Comparison of ENCODE assay signal across 18 mouse cellular contexts in genomic region chr9:94958382-94958781, GRCm38 (mm10).
DNase-seq lines count a peak whose midpoint lies in the region; ATAC-seq and TF ChIP-seq lines count a peak whose summit lies in the region.
"Had no signal": no experiment of that assay in that cellular context is flagged by ENCODE, and none has a peak within 500 bp of the region (broad histone marks: within the 10 kb centered on the region; RNA-seq: fewer than 3 reads in every experiment).

No protein-coding gene starts in this region.

- DNase-seq in forebrain, postnatal 0 days = no peak
- peak; percentile 37 to 81 for DNase-seq in left cerebral cortex, postnatal 25 days (ENCODE audit: low spot score in 2 of 2)
- no peak for DNase-seq in left cerebral cortex, postnatal 4 days
- peak; percentile 91 for DNase-seq in brain, adult 2 months (ENCODE audit: low read depth, low spot score)
- peak; percentile 57 for DNase-seq in right cerebral cortex, postnatal 25 days
- DNase-seq in kidney, adult 2 months = no peak
- DNase-seq: cerebellum, adult 9-10 months; gastrocnemius, postnatal 25 days; heart, postnatal 10 days; kidney, postnatal 4 days; lung, adult 18-20 months had no signal

- intact Hi-C loops in left cerebral cortex, postnatal 25 days (cut with DNase I) = no loop called here
- intact Hi-C loops in left cerebral cortex, postnatal 4 days (cut with DNase I) = no loop called here

- TF ChIP-seq POLR2A in kidney, adult 2 months (IDR thresholded peaks at IDR 0.05; ENCODE audit: low read depth, low read length) = no peak

- H3K36me3 ChIP-seq in forebrain, embryonic 16.5 days (ENCODE audit: control insufficient read depth, insufficient read depth) = no peaks in the 10 kb centered on the region
- H3K36me3 ChIP-seq in forebrain, postnatal 0 days (ENCODE audit: insufficient read depth) = no peaks in the 10 kb centered on the region
- no peaks in the 10 kb centered on the region for H3K36me3 ChIP-seq in kidney, adult 2 months (ENCODE audit: control insufficient read depth, insufficient read depth, low read length)
- H3K36me3 ChIP-seq: forebrain, embryonic 15.5 days; hindbrain, embryonic 15.5 days; limb, embryonic 15.5 days; midbrain, embryonic 12.5 days had no signal

- 0 out of 2 replicates have a peak, but pooled peaks have one; percentile 36 for ATAC-seq in forebrain, embryonic 16.5 days
- ATAC-seq in forebrain, postnatal 0 days = no peak
- ATAC-seq: forebrain, embryonic 15.5 days; intestine, postnatal 0 days had no signal

- no peak for TF ChIP-seq CTCF in forebrain, postnatal 0 days (IDR thresholded peaks at IDR 0.05; ENCODE audit: low read depth)
- TF ChIP-seq CTCF in kidney, adult 2 months (conservative IDR thresholded peaks at IDR 0.05; ENCODE audit: insufficient read depth, insufficient read length, low read depth, low read length) = no peak

- H3K4me3 ChIP-seq in forebrain, embryonic 16.5 days (replicated peaks; ENCODE audit: low read length) = no peak overlapping the region
- H3K4me3 ChIP-seq in forebrain, postnatal 0 days (ENCODE audit: low read depth, low read length) = no peak overlapping the region
- no peak overlapping the region for H3K4me3 ChIP-seq in kidney, adult 2 months (ENCODE audit: insufficient read depth, low read depth, low read length)
- H3K4me3 ChIP-seq: forebrain, embryonic 15.5 days; hindbrain, embryonic 15.5 days; limb, embryonic 15.5 days; midbrain, embryonic 12.5 days had no signal

- H3K9ac ChIP-seq in forebrain, embryonic 16.5 days (replicated peaks; ENCODE audit: low read depth, low read length) = no peak overlapping the region
- no peak overlapping the region for H3K9ac ChIP-seq in forebrain, postnatal 0 days
- H3K9ac ChIP-seq: forebrain, embryonic 15.5 days; hindbrain, embryonic 15.5 days; limb, embryonic 15.5 days; midbrain, embryonic 12.5 days had no signal

- H3K4me1 ChIP-seq in forebrain, embryonic 16.5 days (replicated peaks; ENCODE audit: control insufficient read depth, insufficient read depth, low read length) = no peaks in the 10 kb centered on the region
- no peaks in the 10 kb centered on the region for H3K4me1 ChIP-seq in forebrain, postnatal 0 days (ENCODE audit: insufficient read depth)
- H3K4me1 ChIP-seq in kidney, adult 2 months (ENCODE audit: control insufficient read depth, insufficient read depth, low read length) = no peaks in the 10 kb centered on the region
- H3K4me1 ChIP-seq: forebrain, embryonic 15.5 days; hindbrain, embryonic 15.5 days; limb, embryonic 15.5 days had no signal

- H3K9me3 ChIP-seq in forebrain, embryonic 16.5 days (ENCODE audit: control insufficient read depth, low read length) = no peaks in the 10 kb centered on the region
- no peaks in the 10 kb centered on the region for H3K9me3 ChIP-seq in forebrain, postnatal 0 days (ENCODE audit: low read length)
- H3K9me3 ChIP-seq: forebrain, embryonic 15.5 days; hindbrain, embryonic 15.5 days; limb, embryonic 15.5 days; midbrain, embryonic 12.5 days had no signal

- no peaks in the 10 kb centered on the region for H3K27me3 ChIP-seq in forebrain, embryonic 16.5 days (replicated peaks; ENCODE audit: control insufficient read depth, insufficient read depth, low read length)
- H3K27me3 ChIP-seq in forebrain, postnatal 0 days (ENCODE audit: insufficient read depth, low read length) = no peaks in the 10 kb centered on the region
- no peaks in the 10 kb centered on the region for H3K27me3 ChIP-seq in kidney, adult 2 months (replicated peaks; ENCODE audit: control insufficient read depth, insufficient read depth, low read length)
- H3K27me3 ChIP-seq: forebrain, embryonic 15.5 days; hindbrain, embryonic 15.5 days; limb, embryonic 15.5 days; midbrain, embryonic 12.5 days had no signal

- no peak overlapping the region for H3K27ac ChIP-seq in forebrain, embryonic 16.5 days (ENCODE audit: low read length)
- H3K27ac ChIP-seq in forebrain, postnatal 0 days (ENCODE audit: low read depth, low read length) = no peak overlapping the region
- no peak overlapping the region for H3K27ac ChIP-seq in kidney, adult 2 months (ENCODE audit: insufficient read depth, low read depth, low read length)
- H3K27ac ChIP-seq: forebrain, embryonic 15.5 days; hindbrain, embryonic 15.5 days; limb, embryonic 15.5 days; macrophage; midbrain, embryonic 12.5 days had no signal

- no peak overlapping the region for H3K4me2 ChIP-seq in forebrain, embryonic 16.5 days (ENCODE audit: low read length)
- no peak overlapping the region for H3K4me2 ChIP-seq in forebrain, postnatal 0 days (ENCODE audit: low read depth)
- H3K4me2 ChIP-seq: forebrain, embryonic 15.5 days; hindbrain, embryonic 15.5 days; limb, embryonic 15.5 days; midbrain, embryonic 12.5 days had no signal

- 71% methylated on average over 2 of the region's 2 CpGs for WGBS in forebrain, embryonic 16.5 days
- WGBS in forebrain, postnatal 0 days = 60% methylated on average over 2 of the region's 2 CpGs
- WGBS in kidney, adult 2 months = 74% methylated on average over 2 of the region's 2 CpGs

Comparison
In these comparisons a context has a peak if more than half of its experiments do, and no peak if none do; other contexts are left out.
1. DNase-seq: peak in left cerebral cortex, postnatal 25 days (2 of 2), brain, adult 2 months (single experiment) and right cerebral cortex, postnatal 25 days (single experiment); none in forebrain, postnatal 0 days (single experiment), left cerebral cortex, postnatal 4 days (single experiment) and kidney, adult 2 months (single experiment).